Mouse (Mus musculus) forebrain, embryonic 10.5 days (tissue): ENCODE results near the gene Rapgef3. TPM values are rescaled to one million over a fixed set of nuclear protein-coding genes. Genes with fewer than 3 reads are reported as not detected.

ENCODE experiments used
- polyA plus RNA-seq: library from polyadenylated mRNA; unstranded; fragments of >200 nt; fragmentation: Nextera tagmentation; extraction: Ambion mirVana; gene quantifications from 2 replicates; pipeline ENCODE4 v1.2.1, GENCODE M21; 2016

Rapgef3 gene
- polyA plus RNA-seq, 1 experiment from 2014 or later: 6.3 TPM

Other genes with a start within 250 kb of the Rapgef3 start
- gene Rpap3, start 62.1 kb downstream of the Rapgef3 start, polyA plus RNA-seq: 40.7 and 41.9 TPM in 2 replicates
- gene Endou, start 36.6 kb downstream of the Rapgef3 start, polyA plus RNA-seq: 0.11 and 0.12 TPM in 2 replicates
- gene Slc48a1, start 10.5 kb upstream of the Rapgef3 start, polyA plus RNA-seq: 28.7 and 32.2 TPM in 2 replicates
- gene Hdac7, start 76.5 kb upstream of the Rapgef3 start, polyA plus RNA-seq: 21.6 and 25.3 TPM in 2 replicates
- gene Vdr, start 142.7 kb upstream of the Rapgef3 start, polyA plus RNA-seq: 0.49 and 0.67 TPM in 2 replicates
- 39.2 and 43.2 TPM in 2 replicates for gene Tmem106c, start 196.2 kb upstream of the Rapgef3 start, polyA plus RNA-seq
- 183 and 190 TPM in 2 replicates for gene Col2a1, start 236.7 kb upstream of the Rapgef3 start, polyA plus RNA-seq